Mouse (Mus musculus): ENCODE measurements around the gene Rprd1b.

DNA sequence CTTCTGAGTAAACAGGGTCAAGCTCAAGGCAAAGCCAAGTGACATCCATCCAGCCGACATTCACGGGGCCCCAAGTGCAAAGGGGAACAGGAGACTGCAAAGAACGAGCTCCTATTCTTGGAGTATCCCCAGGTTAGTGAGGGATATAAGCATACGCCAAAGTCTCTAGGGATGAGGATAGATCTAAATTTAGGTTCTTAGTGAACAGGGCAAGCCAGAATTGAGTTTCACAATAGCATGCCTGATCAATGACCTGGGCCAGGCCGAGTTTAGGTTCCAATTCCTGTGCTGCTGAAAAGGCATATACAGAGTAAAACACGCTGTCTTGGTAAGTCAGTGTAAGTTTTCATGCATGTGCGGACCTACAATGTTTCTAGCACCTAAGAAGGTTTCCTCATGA, 18.9 kb upstream of the Rprd1b start:
- TF ChIP-seq CTCF (IDR thresholded peaks at IDR 0.05; ENCODE audit: low read depth) = no peak
- no peak for TF ChIP-seq EP300 (IDR thresholded peaks at IDR 0.05; ENCODE audit: low read depth)
